Mouse (Mus musculus) liver, embryonic 14.5 days (tissue): ENCODE results near the gene Wdr4. TPM values are rescaled to one million over a fixed set of nuclear protein-coding genes. Genes with fewer than 3 reads are reported as not detected.

ENCODE experiments used
- ATAC-seq: fragments of 200-750 bp; cut with Nextera tagmentation; 2 replicates; pipeline ENCODE4 v1.8.0; 2017; ENCODE audit warnings: moderate number of reproducible peaks, mild to moderate bottlenecking, moderate library complexity; ENCODE audit not compliant: insufficient read depth
- DNase-seq, 3 experiments: peaks; one replicate each; pipeline ENCODE4 v3.0.0-alpha.2; 2012 to 2013; ENCODE audit warnings: low read depth in 3 of 3, low spot score in 3 of 3
- H3K27ac ChIP-seq: fragments of 300-500 bp; sonication (generic); 2 replicates; pipeline ENCODE4 v1.5.1; 2014; ENCODE audit warnings: moderate library complexity, mild to moderate bottlenecking, control low read depth, inconsistent platforms
- H3K27me3 ChIP-seq: fragments of 300-500 bp; sonication (generic); 2 replicates; pipeline ENCODE4 v1.6.1; 2014; ENCODE audit warnings: mild to moderate bottlenecking, low read length, moderate library complexity; ENCODE audit not compliant: control insufficient read depth, insufficient read depth
- H3K36me3 ChIP-seq: fragments of 300-500 bp; sonication (generic); replicated peaks from 2 replicates; pipeline ENCODE4 v1.6.1; 2014; ENCODE audit warnings: low read depth; ENCODE audit not compliant: control insufficient read depth, insufficient read depth
- H3K4me1 ChIP-seq, 2 experiments: fragments of 200-500 bp in 1 of 2; fragments of 300-500 bp in 1 of 2; sonication (generic) in 1 of 2; replicated peaks; 2 replicates each; pipeline ENCODE4 v1.6.1; 2012 to 2014; ENCODE audit warnings: antibody characterized with exemption in 1 of 2, inconsistent platforms in 1 of 2, low read length in 1 of 2; ENCODE audit not compliant: control insufficient read depth in 2 of 2, insufficient read depth in 2 of 2
- H3K4me2 ChIP-seq: fragments of 300-500 bp; sonication (generic); 2 replicates; pipeline ENCODE4 v1.6.1; 2014; ENCODE audit warnings: low read depth, mild to moderate bottlenecking, control low read depth, moderate library complexity
- H3K4me3 ChIP-seq, 2 experiments: fragments of 200-500 bp in 1 of 2; fragments of 300-500 bp in 1 of 2; sonication (generic) in 1 of 2; 2 replicates each; pipeline ENCODE4 v1.5.1; 2012 to 2014; ENCODE audit warnings: low read depth in 2 of 2, low read length in 2 of 2, mild to moderate bottlenecking in 2 of 2, control low read depth in 1 of 2, inconsistent platforms in 1 of 2, moderate library complexity in 1 of 2; ENCODE audit not compliant: insufficient read depth in 1 of 2
- H3K9ac ChIP-seq: fragments of 300-500 bp; sonication (generic); replicated peaks from 2 replicates; pipeline ENCODE4 v1.6.1; 2014; ENCODE audit warnings: mild to moderate bottlenecking, control low read depth, moderate library complexity
- H3K9me3 ChIP-seq: fragments of 300-500 bp; sonication (generic); 2 replicates; pipeline ENCODE4 v1.6.1; 2016; ENCODE audit warnings: low read length, mixed read lengths; ENCODE audit not compliant: control insufficient read depth
- CTCF ChIP-seq: IDR thresholded peaks from 2 replicates; pipeline ENCODE4 v1.5.1; 2016; ENCODE audit warnings: antibody characterized with exemption, low read depth, control low read depth
- EP300 ChIP-seq: IDR thresholded peaks from 2 replicates; pipeline ENCODE4 v1.6.1; 2016; ENCODE audit warnings: antibody characterized with exemption, low read depth
- WGBS: fragments of 180-500 bp; shearing (Covaris S2); extraction: QIAGEN DNeasy Blood & Tissue Kit; methylation state at CpG from one replicate; pipeline ENCODE4 v1.1.7; 2014; ENCODE audit not compliant: insufficient replicate concordance; 5-methylcytosine and 5-hydroxymethylcytosine counted together
- polyA plus RNA-seq, 2 experiments: library from polyadenylated mRNA; depleted of rRNA in 1 of 2; stranded (reverse) in 1 of 2; unstranded in 1 of 2; fragments of >200 nt; fragmentation: Nextera tagmentation in 1 of 2; extraction: Ambion mirVana in 1 of 2; gene quantifications; 2 replicates each; pipeline versions ENCODE4 v1.2.1 to v1.2.3; 2012 to 2014

The Wdr4 gene
- polyA plus RNA-seq, 2 experiments: 14.1 to 21.1 TPM

GRCm38 (mm10) chr17:31564015-31564857, 44.5 kb upstream of the Wdr4 start, which contains the start of gene Pknox1:
Gene Pknox1, plus strand, starts transcription at chr17:31564734.
- under 1% methylated on average over 59 of the region's 72 CpGs for WGBS
- Histone ChIP-seq H3K4me2 (peak within 1 kb of the TSS; percentile 81), H3K27me3 (no peaks in the 10 kb centered on the region), H3K4me3 (peak within 1 kb of the TSS; percentile 73 to 78), H3K9me3 (no peaks in the 10 kb centered on the region), H3K4me1 (peaks cover 17 to 18% of the 10 kb centered on the region in 2 experiments), H3K36me3 (no peaks in the 10 kb centered on the region; the same call in 1 of the 2 replicates), H3K9ac (peak within 1 kb of the TSS; percentile 87), H3K27ac (peak within 1 kb of the TSS; percentile 88)
- ATAC-seq (peak; percentile 90), DNase-seq (peak; percentile 99 to 100 (median 99))
- TF ChIP-seq CTCF: no peak
- TF ChIP-seq EP300: no peak

- Histone ChIP-seq H3K4me1 (peaks cover 17 to 18% of the 10 kb centered on the region in 2 experiments), H3K9ac (peak overlapping the region; percentile 66), H3K4me3 (peak overlapping the region; percentile 45 to 73), H3K27ac (peak overlapping the region; percentile 57), H3K9me3 (no peaks in the 10 kb centered on the region), H3K4me2 (peak overlapping the region; percentile 80), H3K36me3 (no peaks in the 10 kb centered on the region; the same call in 1 of the 2 replicates), H3K27me3 (no peaks in the 10 kb centered on the region)
- peak in 1 of 3 experiments; percentile 14 for DNase-seq
- no peak for ATAC-seq
- TF ChIP-seq EP300 (no peak), CTCF (no peak)
- 11% methylated on average over 12 of the region's 12 CpGs for WGBS
These were observed 43.8 kb upstream of the Wdr4 start for GRCm38 (mm10) chr17:31563632-31564014.

- H3K36me3 ChIP-seq: no peaks in the 10 kb centered on the region
- H3K27ac ChIP-seq: no peak overlapping the region
- peaks cover 5 to 8% of the 10 kb centered on the region in 2 experiments for H3K4me1 ChIP-seq
- H3K4me3 ChIP-seq: no peak overlapping the region
- DNase-seq (no peak), ATAC-seq (no peak)
- H3K27me3 ChIP-seq: no peaks in the 10 kb centered on the region
- no peak overlapping the region for H3K9ac ChIP-seq
- H3K9me3 ChIP-seq: no peaks in the 10 kb centered on the region
- H3K4me2 ChIP-seq: no peak overlapping the region
- 64% methylated on average over 11 of the region's 11 CpGs for WGBS
- TF ChIP-seq EP300 (no peak), CTCF (no peak)
These were observed 39.4 kb upstream of the Wdr4 start for GRCm38 (mm10) chr17:31559021-31559789.

GRCm38 (mm10) chr17:31557947-31558542, 38.3 kb upstream of the Wdr4 start:
- ATAC-seq: no peak
- WGBS: 63% methylated on average over 10 of the region's 10 CpGs
- DNase-seq: no peak
- H3K27me3 ChIP-seq: no peaks in the 10 kb centered on the region
- H3K4me1 ChIP-seq: peaks cover 0 to 2% of the 10 kb centered on the region in 2 experiments; a peak in 1 of 4 replicates
- no peak overlapping the region for H3K4me2 ChIP-seq
- H3K36me3 ChIP-seq: no peaks in the 10 kb centered on the region
- no peak overlapping the region for H3K27ac ChIP-seq
- no peak overlapping the region for H3K4me3 ChIP-seq
- no peaks in the 10 kb centered on the region for H3K9me3 ChIP-seq
- no peak overlapping the region for H3K9ac ChIP-seq
- TF ChIP-seq CTCF (no peak), EP300 (no peak)
